Mouse (Mus musculus) left cerebral cortex, postnatal 25 days (tissue): ENCODE data around the gene Wbp4. TPM values are rescaled to one million over a fixed set of nuclear protein-coding genes. Genes with fewer than 3 reads are reported as not detected.
"Not testable (repeated sequence)": the region's sequence is repeated elsewhere in the genome, so short reads cannot be mapped to it uniquely, and the experiment has no call there.

Experiments used
- DNase-seq, 2 experiments: peaks; one replicate each; pipeline ENCODE4 v3.0.0; 2022; ENCODE audit warnings: low spot score in 2 of 2, mixed read lengths in 1 of 2
- intact Hi-C: fragments of 180-260 bp; cut with DNase I; formaldehyde crosslinking; loops from one replicate; pipeline ENCODE4 v1.15.1; 2025
- total RNA-seq, 2 experiments: library from RNA; stranded (reverse); gene quantifications; 2 replicates each; pipeline ENCODE4 v1.2.3; 2021

Wbp4 gene
- 10 to 100 TPM; 46.2 to 48.4 TPM for total RNA-seq

DNA sequence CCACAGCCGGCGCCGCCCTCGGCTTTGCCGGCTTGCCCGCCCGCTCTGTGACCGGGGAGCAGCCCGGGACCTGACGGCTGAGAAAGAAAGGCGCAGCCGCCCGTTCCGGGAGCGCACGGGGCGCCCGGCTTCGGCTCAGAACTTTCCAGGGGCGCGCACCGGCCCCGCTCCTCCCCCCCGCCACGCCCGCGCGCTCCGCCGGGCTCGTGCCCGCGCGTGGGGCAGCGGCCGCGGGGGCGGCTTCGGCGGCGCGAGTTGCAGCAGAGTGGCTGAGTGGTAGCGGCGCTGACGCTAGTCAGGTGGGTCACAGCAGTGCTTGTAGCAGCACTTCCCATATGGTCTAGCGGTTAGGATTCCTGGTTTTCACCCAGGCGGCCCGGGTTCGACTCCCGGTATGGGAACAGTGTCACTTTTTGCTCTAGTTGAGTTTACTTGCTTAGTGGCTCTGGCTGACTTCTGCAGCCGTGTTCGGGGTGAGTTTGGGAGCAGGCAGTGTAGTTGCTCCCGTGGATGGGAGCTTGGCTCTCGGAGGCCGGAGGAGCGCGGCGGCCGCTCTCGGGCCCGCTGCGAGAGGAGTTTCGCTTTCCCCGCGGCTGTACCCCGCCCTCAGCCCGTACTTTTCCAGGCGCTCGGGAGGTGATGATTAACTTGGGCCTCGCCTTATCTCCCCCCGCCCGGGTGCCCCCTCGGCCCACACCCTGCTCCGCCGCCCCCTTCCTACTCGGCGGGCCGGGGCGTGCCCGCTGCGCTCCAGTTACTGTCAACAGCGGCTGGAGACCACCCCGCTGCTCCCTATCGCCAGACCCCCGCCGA, at the start of gene Wbp4:
Gene Wbp4, minus strand, starts transcription at position 182 of the 813 bp plus-strand sequence.
- peak; percentile 97 to 98 for DNase-seq
- intact Hi-C loops = loop anchor here (5.0 kb wide), 1 partner anchor 81 kb away; no protein-coding TSS in a partner anchor

DNA sequence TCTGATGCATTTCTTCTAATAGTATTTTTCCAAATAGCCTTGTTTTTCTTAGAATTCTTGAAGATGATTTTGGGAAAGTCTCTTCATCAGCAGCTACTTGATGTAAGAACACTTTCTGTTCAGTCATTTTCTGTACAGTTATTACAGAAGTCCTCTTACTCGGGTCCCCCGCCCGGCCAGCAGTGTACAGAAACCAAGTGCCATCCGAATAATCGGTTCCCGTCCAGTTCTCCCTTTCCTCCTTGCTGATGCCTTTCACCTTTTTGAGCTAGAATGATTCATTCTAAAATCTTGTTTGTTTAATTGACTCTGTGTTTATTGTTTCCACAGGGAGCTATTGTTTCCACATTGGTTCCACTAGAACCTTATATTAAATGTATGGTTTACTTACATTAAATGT, 49.4 kb upstream of the Wbp4 start:
- no peak for DNase-seq
- intact Hi-C loops = no loop called here

DNA sequence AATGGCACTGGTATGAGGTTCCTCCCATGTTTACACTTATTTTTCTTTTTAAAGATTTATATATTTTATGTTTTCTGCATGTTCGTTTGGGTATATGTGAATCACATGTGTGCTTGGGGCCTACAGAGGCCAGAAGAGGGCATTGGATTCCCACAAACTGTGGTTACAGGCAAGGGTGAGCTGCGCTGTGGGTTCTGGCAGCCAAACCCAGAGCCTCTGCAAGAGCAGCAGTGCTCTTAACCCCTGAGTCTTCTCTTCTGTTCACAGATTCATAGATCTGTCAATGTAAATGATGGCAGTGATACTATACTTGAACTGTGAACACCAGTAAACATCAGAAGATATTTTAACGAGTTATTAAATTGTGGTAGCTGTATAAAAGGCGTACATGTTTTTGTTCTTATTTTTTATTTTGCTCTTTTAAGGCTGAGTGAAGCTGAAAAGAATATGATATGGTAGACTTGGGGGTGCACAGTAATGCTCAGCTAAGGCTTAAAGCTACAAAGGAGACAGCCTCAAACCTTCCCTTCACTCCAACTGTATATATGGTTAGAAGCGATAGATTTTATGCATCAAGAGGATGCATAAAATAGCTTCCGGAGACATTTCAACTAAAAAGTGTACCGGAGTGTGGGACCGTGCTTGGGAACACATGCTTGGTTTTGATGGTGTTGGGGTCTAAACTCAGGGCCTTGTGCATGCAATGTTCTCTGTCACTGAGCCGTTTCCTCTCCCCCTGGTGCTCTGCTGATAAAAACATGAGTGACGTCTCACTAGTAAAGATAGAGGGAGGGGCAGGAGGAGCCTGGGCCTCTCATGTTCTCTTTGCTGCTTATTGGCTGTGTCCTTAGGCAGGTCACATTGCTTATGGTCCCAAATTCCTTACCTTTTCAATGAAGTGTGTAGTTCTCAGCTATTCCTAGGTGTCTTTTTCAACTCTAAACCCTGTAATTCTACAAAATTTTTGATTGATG, 48.5 kb upstream of the Wbp4 start:
- no peak for DNase-seq
- intact Hi-C loops = no loop called here

DNA sequence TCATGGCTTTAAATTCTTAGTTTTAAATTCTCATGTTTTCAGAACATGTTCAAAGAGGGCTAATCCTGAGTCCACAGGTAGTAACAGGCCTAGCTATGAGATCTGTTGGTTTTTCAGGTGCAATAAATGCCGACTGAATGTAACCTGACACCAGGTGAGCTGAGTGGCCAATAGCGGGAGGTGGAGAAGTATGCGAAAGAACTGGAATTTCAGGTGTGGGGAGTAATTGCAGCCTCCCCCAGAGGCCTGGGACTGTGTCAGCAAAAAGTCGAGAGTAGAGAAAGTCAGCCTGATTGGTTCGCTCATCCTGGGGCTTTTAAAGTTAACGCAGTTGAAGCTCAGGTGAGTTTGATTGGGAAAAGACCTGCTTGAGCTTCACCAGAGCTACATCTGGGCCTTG, 46.4 kb upstream of the Wbp4 start:
- DNase-seq = no peak
- intact Hi-C loops = no loop called here

DNA sequence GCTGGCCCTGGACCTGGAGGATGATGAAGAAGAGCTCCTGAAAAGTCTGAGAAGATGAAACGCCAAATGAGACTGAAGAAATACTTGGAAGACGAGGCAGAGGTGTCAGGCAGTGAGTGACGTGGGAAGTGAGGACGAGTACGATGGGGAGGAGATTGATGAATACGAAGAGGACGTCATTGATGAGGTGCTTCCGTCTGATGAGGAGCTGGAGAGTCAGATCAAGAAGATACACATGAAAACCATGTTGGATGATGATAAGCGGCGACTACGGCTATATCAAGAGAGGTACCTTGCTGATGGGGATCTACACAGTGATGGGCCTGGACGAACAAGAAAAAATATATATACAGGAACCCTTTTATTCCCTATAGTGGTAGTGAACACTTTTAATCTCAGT, 44.8 kb upstream of the Wbp4 start:
- DNase-seq, intact Hi-C loops: not testable (repeated sequence)

DNA sequence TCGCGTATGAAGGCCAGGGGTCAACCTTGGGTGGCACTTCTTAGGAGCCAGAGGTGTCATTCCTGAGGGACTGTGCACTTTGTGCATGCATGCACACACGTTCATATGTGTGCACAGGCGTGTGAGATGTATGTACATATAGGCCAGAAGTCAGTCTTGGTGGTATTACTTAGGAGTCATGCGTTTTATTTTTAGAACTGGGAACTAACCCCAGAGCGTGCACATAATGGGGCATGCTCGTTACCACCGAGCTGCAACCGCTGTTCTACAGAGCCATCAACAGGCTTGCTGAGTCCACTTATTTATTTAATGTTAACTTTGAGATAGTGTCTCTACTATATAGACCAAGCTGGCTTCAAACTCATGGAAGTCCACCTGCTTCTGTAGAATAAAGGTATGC, 41.1 kb upstream of the Wbp4 start:
- intact Hi-C loops = no loop called here
- no peak for DNase-seq

DNA sequence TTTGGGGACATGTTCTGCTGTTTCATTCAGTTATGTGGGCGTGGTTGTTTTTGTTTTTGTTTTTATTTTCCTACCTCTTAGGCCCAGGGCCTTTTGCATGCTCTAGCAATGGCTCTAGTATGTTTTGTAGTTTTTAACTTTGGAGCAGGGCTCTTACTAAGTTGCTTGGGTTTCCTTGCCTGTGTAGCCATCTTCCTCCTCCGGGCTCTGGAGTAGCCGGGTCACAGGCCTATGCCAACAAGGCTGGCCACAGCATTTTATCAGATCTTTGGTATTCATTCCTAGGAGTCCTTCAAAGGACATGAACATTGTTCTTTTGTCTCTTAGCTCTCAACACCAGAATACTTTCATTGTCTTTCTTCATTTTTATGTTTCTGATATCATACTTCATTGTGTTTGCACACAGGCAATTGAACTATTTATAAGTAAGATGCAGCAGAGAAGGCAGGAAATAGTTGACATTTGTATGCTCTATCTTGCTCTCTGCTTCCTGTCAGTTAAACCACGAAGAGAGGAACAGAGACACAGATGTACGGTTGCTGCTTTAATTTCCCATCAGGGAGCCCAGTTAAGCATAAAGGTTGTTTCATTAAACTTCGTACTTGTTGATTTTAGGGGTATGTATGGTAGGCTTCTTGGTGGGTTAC, 40.3 kb upstream of the Wbp4 start:
- no peak for DNase-seq
- intact Hi-C loops = no loop called here

DNA sequence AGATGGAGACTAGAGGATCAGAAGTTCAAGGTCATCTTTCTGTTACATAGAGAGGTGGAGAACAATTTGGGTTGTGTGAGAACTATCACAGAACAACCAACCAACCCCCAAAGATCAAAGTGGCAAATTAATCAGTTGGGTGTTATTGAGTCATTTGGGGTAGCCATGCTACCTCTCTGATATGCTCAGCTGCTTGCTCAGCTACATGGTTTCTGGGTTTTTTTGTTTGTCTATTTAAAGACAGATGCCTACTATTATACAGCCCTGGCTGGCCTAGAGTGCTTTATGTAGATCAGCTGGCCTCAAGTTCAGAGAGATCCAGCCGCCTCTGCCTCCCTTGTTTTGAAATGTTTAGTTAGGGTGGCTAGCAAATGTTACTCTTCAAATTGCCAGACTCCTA, 39.7 kb upstream of the Wbp4 start:
- no peak for DNase-seq
- intact Hi-C loops = no loop called here

DNA sequence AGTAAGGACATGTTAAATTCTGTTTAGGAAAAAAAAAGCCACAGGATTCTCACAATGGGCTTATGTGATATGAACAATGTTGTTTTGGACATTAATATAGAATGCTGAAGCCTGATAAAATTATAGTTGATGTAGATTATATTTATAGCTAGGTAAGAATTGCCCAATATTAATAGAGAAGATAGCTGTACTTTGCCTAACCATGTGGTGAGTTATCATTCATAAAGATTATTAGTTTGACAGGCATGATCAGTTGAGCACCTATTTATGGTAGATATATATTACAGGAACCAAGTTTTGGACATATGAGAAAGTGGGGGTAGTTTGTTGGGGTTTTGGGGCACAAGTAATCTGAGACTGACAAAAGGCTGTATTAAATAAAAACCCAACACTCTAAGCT, 39.3 kb upstream of the Wbp4 start:
- DNase-seq = no peak
- intact Hi-C loops = no loop called here

DNA sequence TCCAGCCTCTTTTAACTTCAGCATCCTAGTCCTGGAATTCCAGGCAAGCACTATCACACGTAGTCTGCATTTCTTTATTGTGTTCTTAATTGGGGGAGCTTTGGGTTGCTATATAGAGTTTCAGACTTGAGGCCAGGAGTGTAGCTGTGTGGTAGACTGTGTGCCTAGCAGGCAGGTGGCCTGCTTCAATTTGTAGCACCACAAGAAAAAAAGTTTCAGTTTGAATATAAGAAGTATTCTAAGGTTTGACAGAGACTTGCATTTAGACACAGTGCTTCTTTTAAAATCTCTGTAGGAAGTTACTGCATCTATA, 38.3 kb upstream of the Wbp4 start:
- intact Hi-C loops = no loop called here

DNA sequence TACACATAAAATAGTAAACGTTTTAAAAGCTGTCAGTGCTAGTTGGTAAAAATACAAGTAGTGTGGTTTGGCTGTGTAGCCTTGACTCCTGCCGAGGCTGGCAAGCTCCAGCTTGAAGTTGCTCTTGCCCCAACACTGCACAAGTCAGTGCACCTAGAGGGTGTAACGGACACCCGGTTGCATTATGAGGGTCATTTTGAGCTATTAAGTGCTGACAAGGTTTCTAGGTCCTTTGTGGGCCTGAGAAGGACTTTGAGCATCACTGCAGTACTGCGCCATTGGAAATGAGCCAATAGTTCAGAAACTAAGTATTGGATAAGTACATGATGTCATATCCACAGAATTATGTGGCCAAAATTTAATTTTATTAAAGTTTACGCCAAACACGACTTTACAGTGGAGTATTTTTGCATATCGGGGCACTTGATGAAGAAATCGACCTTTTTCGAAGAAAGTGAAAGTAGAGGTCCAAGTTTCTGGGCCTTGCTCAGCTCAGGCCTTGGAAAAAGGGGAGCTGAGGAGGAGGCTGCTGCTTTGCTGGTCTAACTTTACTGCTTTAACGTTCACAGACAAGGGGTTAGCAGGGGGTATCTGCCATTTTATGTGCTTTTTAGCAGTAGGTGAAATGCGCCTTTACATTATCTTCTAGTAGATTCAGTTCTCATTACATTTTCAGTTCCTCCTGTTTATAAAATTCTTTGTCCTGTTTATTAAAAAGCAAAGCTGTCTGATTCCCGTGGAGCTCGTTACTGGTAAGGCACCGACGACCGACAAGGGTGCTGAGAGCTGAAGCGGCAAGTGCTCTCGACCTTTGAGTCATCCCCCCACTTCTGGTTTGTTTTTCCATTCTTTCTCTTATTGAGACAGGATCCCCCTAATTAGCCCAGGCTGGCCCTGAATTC, 37.7 kb upstream of the Wbp4 start:
- DNase-seq = no peak
- intact Hi-C loops = no loop called here

More for the DNA sequence above, 38.3 kb upstream of the Wbp4 start:
- no peak for DNase-seq

DNA sequence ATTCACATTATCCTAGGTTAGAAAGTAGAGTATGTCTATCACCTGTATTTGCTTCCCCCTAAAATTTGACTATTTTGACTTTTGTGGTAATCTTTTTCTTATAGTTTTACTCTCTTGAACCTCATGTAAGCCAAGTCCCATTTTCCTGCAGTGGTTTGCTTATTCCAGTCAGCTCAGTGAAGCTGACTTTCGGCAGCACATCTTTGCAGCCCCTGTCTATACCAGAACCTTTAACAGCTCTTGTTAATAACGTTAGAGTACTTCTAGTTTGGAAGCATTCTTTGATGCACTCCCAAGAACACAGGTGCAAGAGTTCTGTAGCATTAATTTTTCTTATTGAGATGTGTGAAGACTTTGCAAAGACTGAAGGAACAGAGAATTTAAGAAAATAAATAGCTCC, 36.8 kb upstream of the Wbp4 start:
- intact Hi-C loops = no loop called here
- no peak for DNase-seq

DNA sequence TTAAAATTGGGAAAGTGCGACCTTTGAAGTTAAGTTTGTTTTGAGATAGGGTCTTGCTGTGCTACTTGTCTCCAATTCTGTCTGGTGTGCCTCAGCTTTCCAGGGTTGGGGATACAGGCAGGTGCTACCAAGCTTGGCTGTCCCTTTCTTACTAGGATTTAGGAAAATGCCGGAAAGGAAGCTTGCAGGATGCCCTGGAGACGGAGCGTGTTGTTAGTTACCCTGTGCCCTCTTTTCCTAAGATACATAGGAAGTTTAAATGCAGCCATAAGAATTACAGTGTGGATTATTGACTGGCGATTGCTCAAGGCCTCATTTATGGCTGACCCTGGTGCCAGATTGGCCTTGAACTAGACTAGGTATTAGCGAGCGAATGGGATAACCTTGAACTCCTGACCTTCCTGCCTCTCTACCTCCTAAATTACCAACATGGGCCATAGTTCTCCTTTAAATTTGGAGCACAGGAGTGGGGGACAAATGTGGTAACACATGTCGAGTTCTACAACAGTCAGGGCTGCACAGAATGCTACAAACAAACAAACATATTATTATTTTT, 35.9 kb upstream of the Wbp4 start:
- intact Hi-C loops = no loop called here
- DNase-seq = no peak

DNA sequence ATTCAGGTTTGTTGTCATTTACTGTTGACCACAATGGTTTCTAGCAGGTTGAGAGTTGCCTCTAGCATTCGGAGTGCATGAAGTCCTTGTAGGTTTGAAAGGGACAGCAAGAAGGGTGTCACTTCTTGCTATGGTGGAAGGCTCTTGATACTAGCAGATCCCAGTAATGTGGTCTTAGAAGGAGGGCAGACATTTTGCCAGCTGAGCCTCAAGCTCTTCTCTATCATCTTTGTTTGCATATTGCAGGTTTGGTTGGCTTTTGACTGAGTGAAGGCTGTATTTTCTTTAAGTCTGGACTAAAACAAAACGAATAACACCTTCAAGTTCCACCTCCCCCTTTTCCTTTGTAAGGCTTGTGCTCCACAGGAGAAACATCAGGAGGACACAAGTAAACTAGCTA, 35.4 kb upstream of the Wbp4 start:
- intact Hi-C loops = no loop called here
- no peak for DNase-seq

DNA sequence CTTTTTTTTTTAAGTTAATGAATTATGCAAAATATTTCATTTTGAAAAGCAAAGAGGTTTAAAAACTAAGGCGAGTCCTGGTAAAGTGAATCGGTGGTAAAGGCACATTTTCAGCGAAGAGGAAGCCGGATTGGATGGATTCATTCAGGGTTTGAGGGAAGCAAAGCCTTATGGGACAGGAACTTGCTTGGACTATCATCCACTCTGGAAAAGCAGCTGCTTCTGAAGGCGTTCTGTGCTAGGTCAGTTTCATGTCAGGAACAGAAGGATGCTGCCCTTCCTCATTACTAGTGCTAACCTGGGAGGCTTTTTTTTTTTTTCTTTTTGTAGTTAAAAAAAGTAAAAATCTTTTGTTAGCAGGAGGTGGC, 34.9 kb upstream of the Wbp4 start:
- no peak for DNase-seq
- intact Hi-C loops = no loop called here

DNA sequence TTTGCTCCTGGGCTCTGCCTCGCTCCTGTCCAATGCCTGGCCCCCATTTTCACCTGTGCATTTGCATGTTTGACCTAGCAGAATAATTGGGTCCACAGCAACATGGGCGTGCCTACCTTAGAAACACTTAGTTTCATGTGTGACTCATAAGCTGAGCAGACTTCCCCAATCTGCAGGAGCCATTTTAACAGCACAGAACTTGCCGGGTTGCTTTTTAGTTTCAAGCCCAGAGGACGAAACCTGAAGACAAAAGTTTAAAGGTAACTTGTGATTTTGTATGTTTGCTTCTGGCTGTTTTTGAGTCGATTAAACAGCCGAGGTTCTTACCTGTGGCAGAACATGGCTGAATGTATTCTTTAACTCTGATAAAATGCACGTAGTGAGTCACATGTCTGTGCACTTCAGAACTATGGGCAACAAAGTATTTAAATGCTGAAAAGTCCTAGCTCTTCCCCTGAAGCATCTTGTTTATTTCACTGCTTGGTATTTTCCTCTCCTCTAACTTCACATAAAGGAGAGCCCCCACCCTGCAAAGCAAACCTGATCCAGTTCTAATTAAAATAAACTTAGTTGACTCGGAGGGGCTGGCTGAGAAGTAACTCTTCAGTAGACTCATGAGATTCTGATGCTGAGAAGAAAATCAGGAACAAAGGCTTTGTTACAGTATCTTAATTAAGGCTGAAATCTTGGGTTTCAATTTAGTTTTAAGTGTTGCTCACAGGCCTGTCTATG, 34.4 kb upstream of the Wbp4 start:
- intact Hi-C loops = no loop called here
- DNase-seq = peak in 1 of 2 experiments; percentile 4

DNA sequence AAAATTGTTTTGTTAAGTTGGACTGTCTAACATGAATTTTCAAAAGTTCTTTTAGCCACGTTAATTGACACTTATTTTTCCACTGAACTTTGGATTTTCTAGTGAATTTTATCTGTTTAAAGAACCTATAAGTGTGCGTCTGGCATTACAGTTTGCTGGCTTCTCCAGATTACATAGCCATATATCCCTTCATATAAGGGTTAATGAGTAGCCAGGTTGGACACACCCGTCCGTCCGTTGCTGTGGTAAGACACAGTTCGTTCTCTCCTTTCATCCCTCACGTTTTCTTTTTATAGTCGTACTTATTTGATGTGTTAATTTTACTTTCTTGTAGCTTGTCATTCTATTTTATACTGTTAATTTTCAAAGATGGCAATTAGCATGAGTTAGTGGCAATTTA, 33.8 kb upstream of the Wbp4 start:
- no peak for DNase-seq
- intact Hi-C loops = no loop called here

DNA sequence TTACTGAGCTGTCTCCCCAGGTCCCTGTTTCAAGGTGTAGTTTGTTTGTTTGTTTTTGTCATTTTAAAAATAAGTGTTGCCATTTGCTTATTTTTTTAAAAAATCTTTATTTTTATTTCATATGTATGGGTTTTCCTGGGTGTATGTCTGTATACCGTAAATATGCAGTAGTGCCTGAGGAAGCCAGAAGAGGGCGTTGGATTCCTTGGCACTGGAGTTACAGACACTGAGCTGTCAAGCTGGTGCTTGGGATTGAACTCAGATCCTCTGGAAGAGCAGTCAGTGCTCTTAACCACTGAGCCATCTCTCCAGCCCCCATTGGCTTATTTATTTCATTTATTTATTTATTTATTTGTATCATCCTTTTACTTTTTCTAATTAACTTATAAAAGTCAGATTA, 32.6 kb upstream of the Wbp4 start:
- intact Hi-C loops = no loop called here
- DNase-seq = no peak

DNA sequence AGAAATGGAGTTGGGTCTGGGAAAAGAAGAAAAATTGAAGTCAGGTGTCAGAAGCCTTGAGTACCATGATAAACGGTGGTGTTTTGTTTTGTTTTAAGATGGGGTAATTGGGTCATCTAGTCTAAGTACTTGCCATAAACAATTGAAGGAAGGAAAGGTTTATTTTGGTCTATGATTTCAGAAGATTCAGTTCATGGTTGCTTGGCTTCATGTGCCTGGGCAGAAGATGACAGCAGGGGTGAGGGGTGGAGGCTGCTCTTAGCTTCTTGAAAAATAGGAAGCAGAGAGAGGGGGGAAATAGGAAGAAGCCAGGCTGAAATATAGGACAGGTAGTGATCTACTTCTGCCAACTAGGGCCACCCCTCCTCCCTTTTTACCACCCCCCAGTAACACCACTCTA, 30.2 kb upstream of the Wbp4 start:
- intact Hi-C loops = no loop called here
- no peak for DNase-seq
